Mouse (Mus musculus) embryo, embryonic 11 days (tissue): Measurements from ENCODE around the gene Parp11.
A peak's percentile ranks its signal among the peaks of the same experiment; 100 is the strongest.

Experiments used
- DNase-seq: peaks from one replicate; pipeline ENCODE4 v3.0.0-alpha.2; 2015

The Parp11 gene

DNA sequence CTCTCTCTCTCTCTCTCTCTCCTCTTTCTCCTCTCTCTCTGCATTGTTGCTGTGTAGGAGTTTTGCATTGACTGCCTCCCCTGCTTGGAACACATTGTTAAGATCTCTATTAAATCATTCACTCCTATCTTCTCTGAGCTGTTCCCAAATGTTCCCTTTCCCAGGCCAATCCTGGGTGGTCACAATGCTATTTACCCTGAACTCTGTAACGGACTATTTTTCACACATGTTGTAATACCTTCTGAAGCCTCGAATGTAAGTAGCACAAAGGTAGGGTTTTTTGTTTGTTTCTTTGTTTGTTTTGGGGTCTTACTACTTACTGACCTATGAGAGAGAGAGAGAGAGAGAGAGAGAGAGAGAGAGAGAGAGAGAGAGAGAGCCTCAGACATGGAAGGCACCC lies 2.2 kb downstream of the Parp11 start:
- DNase-seq, result no peak

DNA sequence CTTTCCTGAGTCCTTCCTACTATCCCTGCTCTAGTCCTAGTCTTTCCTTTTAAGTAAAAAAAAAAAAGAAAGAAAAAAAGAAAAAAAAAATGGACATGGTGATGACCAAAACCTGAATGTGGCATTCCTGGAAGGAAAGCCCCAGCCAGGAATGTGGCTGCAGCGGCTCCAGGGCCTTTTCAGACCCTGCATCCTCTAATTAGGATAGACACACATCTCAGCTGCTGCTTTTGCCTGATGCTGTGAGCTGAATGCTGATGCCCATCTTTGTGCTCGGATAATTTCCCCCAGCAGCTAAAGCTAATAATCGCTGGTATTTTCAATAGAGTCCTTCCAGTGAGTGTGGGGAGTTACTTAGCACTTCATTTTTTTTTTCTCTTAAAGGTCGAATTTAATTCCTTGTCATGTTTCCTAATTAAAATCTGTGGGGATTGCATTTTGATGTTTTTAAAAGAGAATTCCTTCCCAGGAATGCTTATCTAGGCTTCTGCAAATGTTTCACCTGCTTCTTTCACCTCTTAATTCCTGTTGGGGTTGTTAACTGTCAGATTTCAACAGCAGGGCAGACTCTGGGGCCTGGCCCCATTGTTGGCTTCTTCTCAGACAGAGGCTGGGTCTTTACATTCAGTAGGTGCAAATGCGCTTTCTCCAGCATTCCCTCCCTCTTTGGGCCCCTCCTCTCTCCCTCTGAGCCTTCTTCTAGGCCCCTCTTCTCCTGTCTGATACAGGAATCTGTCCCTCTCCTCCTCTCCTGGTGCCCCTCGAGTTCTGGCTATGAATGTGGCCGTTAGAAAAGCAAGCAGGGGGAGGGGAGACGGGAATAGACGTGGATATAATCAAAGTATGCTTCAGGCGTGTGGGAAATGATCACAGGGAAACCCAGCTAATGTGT lies 3.1 kb downstream of the Parp11 start:
- peak; percentile 63 for DNase-seq

DNA sequence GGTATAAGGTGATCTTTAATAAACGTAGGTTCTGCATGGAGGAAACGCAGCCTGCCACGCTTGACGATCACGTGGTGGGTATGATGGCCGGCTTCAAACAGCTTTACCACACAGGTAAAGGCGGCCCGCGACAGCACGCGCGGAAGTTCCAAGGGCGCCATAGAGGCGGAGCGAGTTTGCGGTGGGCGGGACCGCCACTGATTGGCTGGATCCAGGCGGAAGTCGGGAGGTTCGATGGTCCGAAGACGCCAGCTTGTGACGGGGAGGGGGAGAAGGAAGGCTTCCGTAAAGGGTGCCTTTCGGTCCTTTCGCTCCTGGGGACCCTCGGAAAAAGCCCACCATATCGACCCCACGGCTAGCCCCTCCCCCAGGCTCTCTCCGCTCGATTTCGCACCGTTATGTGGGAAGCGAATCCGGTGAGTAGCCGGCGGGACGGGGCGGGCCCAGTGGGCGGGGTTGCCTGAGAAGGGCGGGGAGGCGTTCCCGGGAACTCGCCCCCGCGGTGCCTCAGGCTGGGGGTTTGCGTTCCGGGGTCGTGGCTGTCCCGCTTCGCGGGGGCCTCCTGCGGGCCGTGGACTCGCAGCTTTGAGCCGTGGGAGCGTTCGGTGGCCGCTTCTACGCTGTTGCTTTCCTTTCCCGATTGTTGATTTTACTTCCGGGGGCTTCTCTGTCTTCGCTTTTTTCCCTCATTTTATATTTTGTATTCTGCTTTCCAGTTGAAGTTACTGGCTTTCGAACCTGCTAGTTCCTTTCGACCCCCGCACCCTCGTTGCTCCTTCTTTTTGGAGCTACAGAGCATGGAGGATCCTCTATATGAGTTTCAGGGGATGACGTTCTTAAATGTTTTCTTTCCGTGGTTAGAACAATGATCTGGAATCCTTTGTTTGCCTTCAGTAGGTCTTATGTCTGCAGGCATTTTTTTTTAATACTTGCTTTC lies 7.0 kb downstream of the Parp11 start:
- peak; percentile 95 for DNase-seq

DNA sequence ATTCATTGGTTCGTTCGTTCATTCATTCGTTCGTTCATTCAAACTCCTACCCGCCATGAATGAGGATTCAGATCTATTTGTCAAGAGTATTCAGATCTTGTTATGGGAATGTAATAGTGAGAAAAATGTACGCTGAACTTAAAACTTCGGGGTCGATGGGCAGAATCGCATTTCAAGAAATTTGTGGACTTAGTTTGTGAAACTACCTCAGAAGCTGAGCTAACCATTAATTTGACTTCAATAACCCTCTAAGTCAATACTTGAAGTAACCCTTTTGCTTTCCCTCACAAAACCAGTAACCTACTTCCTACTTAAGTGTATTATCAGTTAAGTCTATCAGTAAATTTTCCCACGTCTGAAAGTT lies 7.7 kb downstream of the Parp11 start:
- DNase-seq, result no peak

- no peak for DNase-seq
These were observed 8.2 kb downstream of the Parp11 start for GRCm38 (mm10) chr6:127454809-127455208.

- no peak for DNase-seq
These were observed 8.8 kb downstream of the Parp11 start for GRCm38 (mm10) chr6:127455440-127455839.

- DNase-seq, result no peak
These were observed 10.1 kb downstream of the Parp11 start for GRCm38 (mm10) chr6:127456769-127457168.

GRCm38 (mm10) chr6:127459776-127460175 lies 13.1 kb downstream of the Parp11 start:
- DNase-seq, result no peak

DNA sequence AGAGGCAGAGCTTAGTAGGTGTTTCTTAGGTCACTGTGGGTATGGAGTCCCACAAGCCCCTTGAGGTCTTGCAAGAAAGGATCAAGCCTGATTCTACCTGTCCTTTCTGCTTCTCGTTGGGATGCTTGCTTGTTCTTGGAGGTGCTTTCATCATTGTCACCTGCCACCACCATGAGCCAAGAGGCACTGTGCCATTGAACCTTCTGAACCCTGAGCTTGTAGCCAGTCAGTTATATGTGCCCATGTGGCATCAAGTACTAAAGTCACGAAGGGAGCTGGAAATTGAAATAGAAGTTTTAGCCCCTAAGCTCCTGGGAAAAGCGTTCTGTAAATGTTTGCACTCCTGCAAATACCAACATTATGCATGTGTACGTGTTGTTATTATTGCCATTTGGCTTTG lies 14.9 kb downstream of the Parp11 start:
- no peak for DNase-seq

DNA sequence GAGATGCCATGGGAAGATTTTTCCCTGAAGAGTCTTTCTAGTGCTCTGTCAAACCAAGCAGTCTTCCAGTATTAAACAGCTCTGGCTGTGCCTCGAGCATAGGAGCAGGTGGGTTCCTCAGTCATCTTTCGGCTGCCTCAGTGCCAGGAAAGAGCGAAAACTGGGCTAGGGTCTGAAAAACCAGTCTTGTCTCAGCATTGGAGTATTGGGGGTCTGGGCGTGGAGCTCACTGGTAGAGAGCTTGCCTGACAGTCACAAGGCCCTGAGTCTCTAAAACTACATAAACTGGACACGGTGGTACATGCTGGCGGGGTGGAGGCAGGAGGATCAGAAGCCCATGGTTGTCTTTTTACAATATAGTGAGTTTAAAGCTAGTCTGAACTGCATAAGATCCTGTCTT lies 15.6 kb downstream of the Parp11 start:
- no peak for DNase-seq

GRCm38 (mm10) chr6:127463273-127464001 lies 16.8 kb downstream of the Parp11 start:
- DNase-seq, result no peak

DNA sequence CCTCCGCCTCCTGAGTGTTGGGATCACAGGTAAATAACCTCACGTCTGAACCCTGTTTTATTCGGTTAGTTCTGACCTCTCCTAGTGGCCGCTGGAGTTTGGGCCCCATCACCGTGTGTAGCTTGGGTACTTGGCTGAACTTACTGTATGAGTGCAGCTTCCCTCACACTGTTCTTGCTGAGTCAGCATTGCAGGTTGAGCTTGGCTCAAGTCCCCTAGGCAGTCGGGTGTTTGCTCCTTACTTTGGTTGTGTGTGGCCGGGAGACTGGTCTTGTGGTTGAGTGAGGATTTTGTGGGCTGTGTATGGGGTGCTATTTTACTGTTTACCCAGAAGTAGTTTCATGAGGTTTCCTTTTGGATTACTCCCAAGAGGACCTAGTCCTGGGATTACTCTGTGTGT lies 17.9 kb downstream of the Parp11 start:
- no peak for DNase-seq

GRCm38 (mm10) chr6:127466749-127467310 lies 20.2 kb downstream of the Parp11 start:
- DNase-seq, result no peak

DNA sequence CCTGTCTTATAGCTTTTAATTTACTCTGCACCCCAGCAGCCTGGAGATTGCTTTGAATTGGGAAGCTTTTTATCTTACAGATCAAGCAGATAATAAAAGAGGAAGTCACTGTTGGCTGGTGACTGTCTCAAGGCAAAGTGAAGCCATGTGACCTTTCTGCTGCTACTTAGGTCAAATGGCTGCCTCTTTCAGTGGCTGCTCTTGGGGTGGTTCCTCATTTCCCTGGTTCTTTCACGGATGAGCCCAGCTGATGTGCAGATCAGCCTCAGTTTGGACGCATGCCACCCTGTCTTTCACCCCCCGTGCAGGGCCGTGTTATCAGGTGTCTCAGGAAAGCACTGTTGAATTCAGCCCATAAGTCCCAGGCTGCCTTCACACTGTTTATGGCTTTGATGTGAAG lies 25.4 kb downstream of the Parp11 start:
- DNase-seq, result no peak

- DNase-seq, result no peak
These were observed 27.3 kb downstream of the Parp11 start for GRCm38 (mm10) chr6:127473961-127474360.

GRCm38 (mm10) chr6:127475231-127475630 lies 28.6 kb downstream of the Parp11 start:
- DNase-seq, result no peak

DNA sequence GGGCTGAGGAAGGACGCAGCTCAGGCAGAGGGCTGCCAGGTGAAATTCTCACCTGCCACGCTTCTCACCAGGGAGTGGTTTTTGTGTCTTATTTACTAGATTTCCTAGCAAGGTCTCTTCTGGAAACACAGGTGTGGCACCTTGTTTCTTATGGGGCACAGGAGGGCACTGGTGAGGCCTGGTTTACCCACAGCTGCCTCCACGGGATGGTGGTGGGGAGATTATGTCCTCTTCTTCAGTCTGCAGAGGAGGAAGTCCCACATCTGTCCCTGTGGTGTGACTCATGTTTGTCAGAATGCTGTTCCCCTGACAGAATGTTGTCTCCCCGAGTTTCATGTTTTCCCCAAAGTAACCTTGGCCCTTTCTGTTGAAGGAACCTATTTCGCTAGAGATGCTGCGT lies 44.4 kb downstream of the Parp11 start:
- DNase-seq, result no peak

GRCm38 (mm10) chr6:127492561-127492960 lies 45.9 kb downstream of the Parp11 start:
- no peak for DNase-seq

DNA sequence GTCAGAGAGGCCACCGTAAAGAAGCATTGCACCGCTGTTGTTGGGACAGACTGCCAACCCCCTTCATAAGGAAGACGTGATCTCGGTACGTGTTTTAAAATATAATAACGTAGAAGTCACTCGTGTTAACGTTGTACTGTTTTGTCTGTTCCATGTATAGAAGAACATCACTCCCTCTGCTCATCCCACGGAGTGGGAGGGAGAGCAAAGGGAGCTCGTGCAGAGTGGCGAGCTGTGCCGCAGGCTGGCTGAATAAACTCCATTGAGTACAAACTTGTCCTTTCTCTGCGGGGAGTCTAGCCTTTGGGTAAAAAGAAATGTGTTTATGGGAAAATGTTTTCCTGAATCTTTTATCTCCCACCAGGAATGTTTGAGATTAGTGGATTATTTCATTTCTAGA lies 47.1 kb downstream of the Parp11 start:
- DNase-seq, result no peak

DNA sequence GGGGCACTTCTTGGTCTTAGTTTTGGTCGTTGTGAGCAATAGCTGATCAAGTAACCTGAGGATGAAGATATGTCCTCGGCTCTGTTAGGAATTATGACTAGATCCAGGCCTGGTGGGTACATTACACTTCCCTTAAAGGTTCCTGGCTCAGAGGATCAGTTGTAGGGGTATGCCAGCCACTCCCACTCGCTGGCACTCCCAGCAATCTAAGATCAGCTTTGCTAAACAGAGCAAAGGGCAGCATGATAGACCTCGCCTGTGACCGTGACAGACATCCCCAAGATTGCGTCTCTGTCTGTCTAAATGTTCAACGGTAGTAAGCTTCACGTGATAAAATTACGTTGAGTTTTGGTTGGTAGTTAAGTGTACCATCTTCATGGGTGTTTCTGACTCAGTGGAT lies 47.7 kb downstream of the Parp11 start:
- no peak for DNase-seq

GRCm38 (mm10) chr6:127495251-127495650 lies 48.6 kb downstream of the Parp11 start:
- DNase-seq, result no peak

DNA sequence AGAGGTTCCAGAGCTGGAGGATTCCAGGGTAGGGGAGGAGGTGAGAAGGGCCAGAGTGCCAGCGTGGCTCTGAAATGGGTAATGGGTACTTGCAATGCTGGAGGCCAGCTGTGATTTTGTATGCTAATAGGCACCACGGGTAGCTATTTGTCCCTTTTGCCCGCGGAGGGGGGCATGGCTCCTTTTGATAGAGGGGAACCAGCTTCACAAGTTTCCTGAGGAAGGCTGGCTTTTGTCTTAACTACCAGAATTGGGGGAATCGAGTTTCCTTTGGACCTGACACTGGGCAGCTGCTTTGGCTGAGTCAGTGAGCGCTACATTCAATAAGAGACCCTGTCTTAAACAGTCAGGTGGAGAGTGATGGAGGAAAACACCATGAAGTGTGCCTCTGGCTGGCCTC lies 49.2 kb downstream of the Parp11 start:
- DNase-seq, result peak; percentile 17
